In the genomic region with DNA sequence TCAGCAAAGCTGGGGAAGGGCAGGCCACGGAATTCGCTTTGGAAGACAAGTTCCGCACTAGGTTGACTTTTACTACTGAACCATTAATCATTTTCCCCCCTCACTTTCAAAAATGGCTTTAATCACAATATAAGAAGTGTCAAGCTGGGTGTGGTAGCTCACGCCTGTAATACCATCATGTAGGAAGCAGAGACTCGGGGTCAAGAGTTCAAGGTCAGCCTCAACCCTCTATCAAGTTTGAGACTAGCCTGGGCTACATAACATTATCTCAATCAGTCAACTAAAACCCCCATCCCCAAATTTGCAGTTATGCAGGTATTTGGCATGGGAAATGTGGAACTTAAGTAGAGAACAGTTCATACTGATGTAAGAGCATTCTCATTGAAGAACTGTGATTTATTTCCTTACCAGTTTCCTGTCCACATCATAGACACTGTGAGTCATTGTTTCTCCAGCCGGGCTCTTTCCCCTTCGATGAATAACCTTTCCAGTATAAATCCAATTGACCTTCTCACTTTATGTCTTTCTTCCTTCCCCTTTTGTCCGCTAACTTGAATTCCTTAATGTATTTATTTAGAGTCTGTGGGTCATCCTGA, we compare ENCODE assay signal across 17 mouse cellular contexts.
A peak's percentile ranks its signal among the peaks of the same experiment; 100 is the strongest.
DNase-seq lines count a peak whose midpoint lies in the region; ATAC-seq and TF ChIP-seq lines count a peak whose summit lies in the region.
"Had no signal": no experiment of that assay in that cellular context is flagged by ENCODE, and none has a peak within 500 bp of the region (broad histone marks: within the 10 kb centered on the region; RNA-seq: fewer than 3 reads in every experiment).

No protein-coding gene starts in this region.

- no peaks in the 10 kb centered on the region for H3K4me1 ChIP-seq in kidney, adult 2 months (ENCODE audit: control insufficient read depth, insufficient read depth, low read length)
- peaks cover 4% of the 10 kb centered on the region; the same call in 1 of the 2 replicates for H3K4me1 ChIP-seq in brown adipose tissue, adult 24 weeks (ENCODE audit: control insufficient read depth, insufficient read depth, insufficient read length, low read length)
- H3K4me1 ChIP-seq in hindbrain, embryonic 14.5 days (replicated peaks; ENCODE audit: control insufficient read depth, insufficient read depth, low read length), result no peaks in the 10 kb centered on the region
- H3K4me1 ChIP-seq: hindbrain, embryonic 12.5 days; neural tube, embryonic 13.5 days had no signal

- no peak overlapping the region for H3K4me2 ChIP-seq in hindbrain, embryonic 14.5 days (replicated peaks)
- H3K4me2 ChIP-seq: hindbrain, embryonic 12.5 days; limb, embryonic 13.5 days; neural tube, embryonic 13.5 days had no signal

- 60% methylated on average over 8 of the region's 8 CpGs for WGBS in kidney, adult 2 months
- WGBS in hindbrain, embryonic 14.5 days, result 87% methylated on average over 8 of the region's 8 CpGs

- H3K9ac ChIP-seq in hindbrain, embryonic 14.5 days, result no peak overlapping the region
- H3K9ac ChIP-seq: hindbrain, embryonic 12.5 days; limb, embryonic 13.5 days; liver, embryonic 14.5 days; neural tube, embryonic 13.5 days had no signal

- no peaks in the 10 kb centered on the region for H3K9me3 ChIP-seq in hindbrain, embryonic 14.5 days (ENCODE audit: control insufficient read depth, low read length)
- H3K9me3 ChIP-seq: hindbrain, embryonic 12.5 days; limb, embryonic 13.5 days; neural tube, embryonic 13.5 days had no signal

- H3K27ac ChIP-seq in kidney, adult 2 months (ENCODE audit: insufficient read depth, low read depth, low read length), result peak overlapping the region; percentile 45; the same call in 1 of the 2 replicates
- peak overlapping the region; percentile 82 for H3K27ac ChIP-seq in brown adipose tissue, adult 24 weeks (replicated peaks; ENCODE audit: low read depth, low read length)
- H3K27ac ChIP-seq in hindbrain, embryonic 14.5 days, result no peak overlapping the region
- H3K27ac ChIP-seq: hindbrain, embryonic 12.5 days; limb, embryonic 13.5 days; liver, embryonic 14.5 days; neural tube, embryonic 13.5 days had no signal

- no peaks in the 10 kb centered on the region; the same call in 1 of the 2 replicates for H3K27me3 ChIP-seq in kidney, adult 2 months (replicated peaks; ENCODE audit: control insufficient read depth, insufficient read depth, low read length)
- no peaks in the 10 kb centered on the region for H3K27me3 ChIP-seq in hindbrain, embryonic 14.5 days (ENCODE audit: control insufficient read depth, insufficient read depth, low read length)
- H3K27me3 ChIP-seq: hindbrain, embryonic 12.5 days; limb, embryonic 13.5 days; neural tube, embryonic 13.5 days had no signal

- no peak for ATAC-seq in hindbrain, embryonic 14.5 days (ENCODE audit: low FRiP score)
- ATAC-seq: forebrain, embryonic 16.5 days had no signal

- DNase-seq in adrenal gland, postnatal 36 days, result peak; percentile 13 to 14
- no peak for DNase-seq in adrenal gland, postnatal 10 days
- peak; percentile 54 for DNase-seq in kidney, adult 2 months
- no peak for DNase-seq in kidney, adult 11 months
- peak; percentile 26 for DNase-seq in 416B (ENCODE audit: low read depth)
- DNase-seq in hindbrain, embryonic 14.5 days (ENCODE audit: low spot score), result no peak
- no peak for DNase-seq in layer of hippocampus, postnatal 25 days (ENCODE audit: extremely low spot score in 1 of 2, low spot score in 1 of 2)
- DNase-seq: cerebellum, adult 11-12 months; cerebellum, postnatal 25 days; embryo, embryonic 11 days; midbrain, embryonic 14.5 days had no signal

- H3K4me3 ChIP-seq in kidney, adult 2 months (ENCODE audit: insufficient read depth, low read depth, low read length), result no peak overlapping the region
- H3K4me3 ChIP-seq in brown adipose tissue, adult 24 weeks (ENCODE audit: insufficient read depth, low read depth, low read length), result no peak overlapping the region
- H3K4me3 ChIP-seq in hindbrain, embryonic 14.5 days (replicated peaks; ENCODE audit: low read length), result no peak overlapping the region
- H3K4me3 ChIP-seq: hindbrain, embryonic 12.5 days; limb, embryonic 13.5 days; neural tube, embryonic 13.5 days had no signal

- TF ChIP-seq CTCF in kidney, adult 2 months (conservative IDR thresholded peaks at IDR 0.05; ENCODE audit: insufficient read depth, insufficient read length, low read depth, low read length), result no peak

- no peaks in the 10 kb centered on the region for H3K36me3 ChIP-seq in kidney, adult 2 months (ENCODE audit: control insufficient read depth, insufficient read depth, low read length)
- no peaks in the 10 kb centered on the region for H3K36me3 ChIP-seq in hindbrain, embryonic 14.5 days (replicated peaks; ENCODE audit: control insufficient read depth, insufficient read depth)
- H3K36me3 ChIP-seq: hindbrain, embryonic 12.5 days; limb, embryonic 13.5 days; neural tube, embryonic 13.5 days had no signal

- no peak for TF ChIP-seq POLR2A in kidney, adult 2 months (IDR thresholded peaks at IDR 0.05; ENCODE audit: low read depth, low read length)

Comparison
In these comparisons a context has a peak if more than half of its experiments do, and no peak if none do; other contexts are left out.
1. DNase-seq: peak in adrenal gland, postnatal 36 days (2 of 2), kidney, adult 2 months (single experiment) and 416B (single experiment); none in adrenal gland, postnatal 10 days (single experiment), kidney, adult 11 months (single experiment), hindbrain, embryonic 14.5 days (single experiment) and layer of hippocampus, postnatal 25 days (0 of 2).